Mouse (Mus musculus): ENCODE data around the gene Bbs10. TPM values are rescaled to one million over a fixed set of nuclear protein-coding genes. Genes with fewer than 3 reads are reported as not detected.

Gene Bbs10
- polyA plus RNA-seq, 1 experiment from 2014 or later, result 1.4 TPM

DNA sequence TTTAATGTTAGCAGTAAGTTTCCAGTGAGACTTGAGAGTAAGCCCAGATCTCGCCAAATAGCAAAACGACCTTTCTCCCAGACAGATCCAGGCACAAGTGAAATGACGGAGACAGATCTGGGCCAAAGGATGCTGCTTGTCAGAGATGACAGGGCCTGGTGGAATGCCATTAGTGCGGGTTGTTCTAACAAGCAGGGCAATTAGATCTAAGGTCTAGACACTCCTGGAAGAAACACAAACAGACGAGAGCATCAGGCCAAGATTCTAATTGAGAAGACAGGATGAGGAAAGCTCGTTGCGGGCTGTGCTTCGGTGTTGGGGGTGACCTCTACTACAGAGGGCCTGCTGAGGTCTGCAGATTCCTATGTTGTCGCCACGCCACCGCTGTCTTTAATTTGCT lies 40.8 kb downstream of the Bbs10 start:
- no peaks in the 10 kb centered on the region for H3K9me3 ChIP-seq (replicated peaks; ENCODE audit: control insufficient read depth, low read length)
- H3K4me3 ChIP-seq (ENCODE audit: low read depth, low read length), result no peak overlapping the region
- H3K4me1 ChIP-seq (ENCODE audit: control insufficient read depth, low read depth, low read length), result no peaks in the 10 kb centered on the region; the same call in 1 of the 2 replicates
- ATAC-seq (ENCODE audit: low read depth), result no peak
- H3K27me3 ChIP-seq (ENCODE audit: control insufficient read depth, insufficient read depth, low read depth, low read length), result no peaks in the 10 kb centered on the region
- WGBS (ENCODE audit: insufficient replicate concordance), result 63% methylated on average over 11 of the region's 11 CpGs
- H3K9ac ChIP-seq (ENCODE audit: low read depth, low read length), result no peak overlapping the region
- no peaks in the 10 kb centered on the region for H3K36me3 ChIP-seq (ENCODE audit: control insufficient read depth, insufficient read depth)
- no peak overlapping the region for H3K4me2 ChIP-seq (ENCODE audit: low read depth, low read length)
- no peak overlapping the region for H3K27ac ChIP-seq (ENCODE audit: low read length)

DNA sequence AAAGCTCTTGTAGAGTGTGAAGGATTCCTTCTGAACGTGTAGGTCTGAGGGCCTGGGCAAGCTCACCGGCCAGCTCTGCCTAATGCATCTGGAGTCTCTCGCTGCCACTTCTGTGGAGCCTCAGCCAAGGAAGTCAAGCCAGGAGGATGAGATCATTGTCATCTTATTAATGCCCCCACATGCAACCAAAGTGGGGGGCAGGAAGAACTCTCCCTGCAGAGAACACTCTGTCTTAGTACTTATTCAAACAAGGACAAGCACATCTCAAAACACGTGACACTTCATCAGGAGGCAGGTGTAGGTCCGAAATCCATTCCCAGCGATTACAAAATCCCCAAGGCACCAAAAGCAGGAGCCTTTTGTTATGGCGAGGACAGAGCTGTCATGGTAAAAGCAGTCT lies 43.3 kb downstream of the Bbs10 start:
- no peak overlapping the region for H3K27ac ChIP-seq (ENCODE audit: low read length)
- H3K4me2 ChIP-seq (ENCODE audit: low read depth, low read length), result no peak overlapping the region
- ATAC-seq (ENCODE audit: low read depth), result no peak
- H3K4me1 ChIP-seq (ENCODE audit: control insufficient read depth, low read depth, low read length), result no peaks in the 10 kb centered on the region
- H3K27me3 ChIP-seq (ENCODE audit: control insufficient read depth, insufficient read depth, low read depth, low read length), result no peaks in the 10 kb centered on the region
- no peaks in the 10 kb centered on the region for H3K36me3 ChIP-seq (ENCODE audit: control insufficient read depth, insufficient read depth)
- no peak overlapping the region for H3K9ac ChIP-seq (ENCODE audit: low read depth, low read length)
- 62% methylated on average over 7 of the region's 7 CpGs for WGBS (ENCODE audit: insufficient replicate concordance)
- no peak overlapping the region for H3K4me3 ChIP-seq (ENCODE audit: low read depth, low read length)
- H3K9me3 ChIP-seq (replicated peaks; ENCODE audit: control insufficient read depth, low read length), result no peaks in the 10 kb centered on the region

DNA sequence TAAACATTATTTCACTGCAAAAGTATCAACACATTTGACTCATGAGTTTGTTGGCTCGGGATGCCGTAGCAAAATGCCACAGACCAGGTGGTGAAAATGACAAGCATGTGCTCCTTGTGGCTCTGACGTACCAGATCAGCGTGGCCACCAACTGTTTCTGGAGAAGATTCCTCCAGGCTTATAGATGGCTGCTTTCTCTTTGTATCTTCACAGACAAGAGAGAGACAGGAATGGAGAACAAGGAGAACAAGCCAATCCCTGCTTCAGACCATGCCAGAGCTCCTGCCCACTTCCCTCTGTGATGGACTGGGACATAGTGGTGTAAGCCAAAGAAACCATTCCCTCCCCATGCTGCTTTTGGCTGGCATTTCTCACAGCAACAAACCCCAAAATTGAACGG lies 45.1 kb downstream of the Bbs10 start:
- WGBS (ENCODE audit: insufficient replicate concordance), result 69% methylated on average over 5 of the region's 5 CpGs

DNA sequence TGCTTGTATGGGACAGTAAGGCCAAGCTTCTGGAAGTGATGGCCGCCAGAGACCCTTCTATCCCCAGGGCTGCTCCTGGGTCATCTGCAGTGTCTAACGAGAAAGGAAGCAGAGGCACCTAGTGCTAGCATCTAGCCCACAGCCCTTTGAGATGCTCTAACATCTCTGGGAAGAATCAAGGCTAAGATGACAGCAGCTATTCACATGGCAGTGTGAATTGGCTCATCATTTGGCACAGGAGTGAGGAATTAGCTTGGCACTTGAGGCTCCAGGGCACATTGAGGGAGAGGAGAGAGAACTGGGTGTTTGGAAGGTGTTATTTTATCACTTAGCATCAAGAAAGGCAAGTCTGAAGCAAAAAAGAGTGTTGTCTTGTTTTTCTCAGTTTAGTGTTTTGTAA lies 49.8 kb downstream of the Bbs10 start:
- Histone ChIP-seq H3K4me1 (ENCODE audit: control insufficient read depth, low read depth, low read length) (no peaks in the 10 kb centered on the region), H3K27ac (ENCODE audit: low read length) (no peak overlapping the region), H3K9me3 (replicated peaks; ENCODE audit: control insufficient read depth, low read length) (no peaks in the 10 kb centered on the region), H3K4me3 (ENCODE audit: low read depth, low read length) (no peak overlapping the region), H3K36me3 (ENCODE audit: control insufficient read depth, insufficient read depth) (no peaks in the 10 kb centered on the region), H3K27me3 (ENCODE audit: control insufficient read depth, insufficient read depth, low read depth, low read length) (no peaks in the 10 kb centered on the region), H3K4me2 (ENCODE audit: low read depth, low read length) (no peak overlapping the region), H3K9ac (ENCODE audit: low read depth, low read length) (no peak overlapping the region)
- no peak for ATAC-seq (ENCODE audit: low read depth)
- WGBS (ENCODE audit: insufficient replicate concordance), result 27% methylated on average over 2 of the region's 2 CpGs

More for the DNA sequence above, 45.1 kb downstream of the Bbs10 start:
- no peaks in the 10 kb centered on the region for H3K4me1 ChIP-seq (ENCODE audit: control insufficient read depth, low read depth, low read length)
- H3K27ac ChIP-seq (ENCODE audit: low read length), result no peak overlapping the region
- H3K36me3 ChIP-seq (ENCODE audit: control insufficient read depth, insufficient read depth), result no peaks in the 10 kb centered on the region
- H3K27me3 ChIP-seq (ENCODE audit: control insufficient read depth, insufficient read depth, low read depth, low read length), result no peaks in the 10 kb centered on the region
- H3K4me2 ChIP-seq (ENCODE audit: low read depth, low read length), result no peak overlapping the region
- ATAC-seq (ENCODE audit: low read depth), result no peak
- no peak overlapping the region for H3K9ac ChIP-seq (ENCODE audit: low read depth, low read length)
- H3K9me3 ChIP-seq (replicated peaks; ENCODE audit: control insufficient read depth, low read length), result no peaks in the 10 kb centered on the region
- no peak overlapping the region for H3K4me3 ChIP-seq (ENCODE audit: low read depth, low read length)

Other genes starting within 250 kb of the Bbs10 start
- gene Osbpl8, start 133.9 kb upstream of the Bbs10 start, polyA plus RNA-seq (2015; fragmentation: Nextera tagmentation; extraction: Ambion mirVana), result 8.2 and 9.0 TPM in 2 replicates
- 67.0 and 76.2 TPM in 2 replicates for gene Nap1l1, start 174.5 kb downstream of the Bbs10 start, polyA plus RNA-seq (2015; fragmentation: Nextera tagmentation; extraction: Ambion mirVana)
- 3.1 and 4.7 TPM in 2 replicates for gene Phlda1, start 207.6 kb downstream of the Bbs10 start, polyA plus RNA-seq (2015; fragmentation: Nextera tagmentation; extraction: Ambion mirVana)

Measured in liver, embryonic 16.5 days (tissue).